Mouse (Mus musculus) neural tube, embryonic 14.5 days (tissue): ENCODE results near the gene Arl3. TPM values are rescaled to one million over a fixed set of nuclear protein-coding genes. Genes with fewer than 3 reads are reported as not detected.
"Not testable (repeated sequence)": the region's sequence is repeated elsewhere in the genome, so short reads cannot be mapped to it uniquely, and the experiment has no call there.

Source experiments
- ATAC-seq: fragments of 200-750 bp; cut with Nextera tagmentation; 2 replicates; pipeline ENCODE4 v1.8.0; 2017; ENCODE audit warnings: low read depth, mild to moderate bottlenecking, moderate TSS enrichment, moderate library complexity
- H3K27ac ChIP-seq: fragments of 300-500 bp; sonication (generic); 2 replicates; pipeline ENCODE4 v1.5.1; 2014; ENCODE audit warnings: low read depth, mild to moderate bottlenecking, control low read depth, low read length, moderate library complexity, mixed read lengths
- H3K27me3 ChIP-seq: fragments of 300-500 bp; sonication (generic); 2 replicates; pipeline ENCODE4 v1.6.1; 2014; ENCODE audit warnings: low read length; ENCODE audit not compliant: control insufficient read depth, insufficient read depth
- H3K36me3 ChIP-seq: fragments of 300-500 bp; sonication (generic); 2 replicates; pipeline ENCODE4 v1.6.1; 2014; ENCODE audit warnings: low read length, mixed read lengths; ENCODE audit not compliant: control insufficient read depth, insufficient read depth
- H3K4me1 ChIP-seq: fragments of 300-500 bp; sonication (generic); 2 replicates; pipeline ENCODE4 v1.6.1; 2014; ENCODE audit warnings: low read length; ENCODE audit not compliant: control insufficient read depth, insufficient read depth
- H3K4me2 ChIP-seq: fragments of 300-500 bp; sonication (generic); 2 replicates; pipeline ENCODE4 v1.6.1; 2014; ENCODE audit warnings: mild to moderate bottlenecking, low read depth, low read length, control low read depth
- H3K4me3 ChIP-seq: fragments of 300-500 bp; sonication (generic); 2 replicates; pipeline ENCODE4 v1.5.1; 2014; ENCODE audit warnings: low read depth, low read length, control low read depth, mixed read lengths
- H3K9ac ChIP-seq: fragments of 300-500 bp; sonication (generic); replicated peaks from 2 replicates; pipeline ENCODE4 v1.6.1; 2014; ENCODE audit warnings: low read depth, mild to moderate bottlenecking, control low read depth, low read length, mixed read lengths
- H3K9me3 ChIP-seq: fragments of 300-500 bp; sonication (generic); 2 replicates; pipeline ENCODE4 v1.6.1; 2016; ENCODE audit warnings: low read length; ENCODE audit not compliant: control insufficient read depth
- WGBS: fragments of 180-500 bp; shearing (Covaris S2); extraction: QIAGEN DNeasy Blood & Tissue Kit; methylation state at CpG from one replicate; pipeline ENCODE4 v1.1.7; 2014; 5-methylcytosine and 5-hydroxymethylcytosine counted together
- polyA plus RNA-seq: library from polyadenylated mRNA; unstranded; fragments of >200 nt; fragmentation: Nextera tagmentation; extraction: Ambion mirVana; gene quantifications from 2 replicates; pipeline ENCODE4 v1.2.1, GENCODE M21; 2014

The Arl3 gene
- polyA plus RNA-seq, 1 experiment from 2014 or later, result 160 TPM

GRCm38 (mm10) chr19:46598187-46598586 is 25.2 kb upstream of the Arl3 start:
- no peak for ATAC-seq
- WGBS, result 80% methylated on average over 4 of the region's 4 CpGs
- Histone ChIP-seq H3K9ac (no peak overlapping the region), H3K27ac (no peak overlapping the region), H3K4me2 (peak overlapping the region; percentile 16; the same call in 1 of the 2 replicates), H3K4me1 (peaks cover 8% of the 10 kb centered on the region), H3K9me3 (no peaks in the 10 kb centered on the region), H3K27me3 (no peaks in the 10 kb centered on the region), H3K4me3 (no peak overlapping the region), H3K36me3 (no peaks in the 10 kb centered on the region)

- H3K27me3 ChIP-seq, result no peaks in the 10 kb centered on the region
- H3K9ac ChIP-seq, result no peak overlapping the region
- no peak overlapping the region for H3K4me3 ChIP-seq
- H3K4me2 ChIP-seq, result no peak overlapping the region
- H3K4me1 ChIP-seq, result no peaks in the 10 kb centered on the region
- H3K27ac ChIP-seq, result no peak overlapping the region
- peaks cover 8% of the 10 kb centered on the region for H3K36me3 ChIP-seq
- H3K9me3 ChIP-seq, result no peaks in the 10 kb centered on the region
- 96% methylated on average over 9 of the region's 9 CpGs for WGBS
- no peak for ATAC-seq
Observed at GRCm38 (mm10) chr19:46592751-46593439, 19.9 kb upstream of the Arl3 start.

GRCm38 (mm10) chr19:46591575-46591974 is 18.6 kb upstream of the Arl3 start:
- no peaks in the 10 kb centered on the region for H3K9me3 ChIP-seq
- no peaks in the 10 kb centered on the region for H3K4me1 ChIP-seq
- H3K27me3 ChIP-seq, result no peaks in the 10 kb centered on the region
- ATAC-seq, result no peak
- no peak overlapping the region for H3K27ac ChIP-seq
- no peak overlapping the region for H3K4me2 ChIP-seq
- peaks cover 8% of the 10 kb centered on the region for H3K36me3 ChIP-seq
- no peak overlapping the region for H3K4me3 ChIP-seq
- H3K9ac ChIP-seq, result no peak overlapping the region
- 88% methylated on average over 6 of the region's 6 CpGs for WGBS

GRCm38 (mm10) chr19:46587823-46588508 is 15.0 kb upstream of the Arl3 start:
- WGBS, result 58% methylated on average over 13 of the region's 13 CpGs
- Histone ChIP-seq H3K4me2 (no peak overlapping the region), H3K9me3 (no peaks in the 10 kb centered on the region), H3K36me3 (peaks cover 8% of the 10 kb centered on the region), H3K27me3 (no peaks in the 10 kb centered on the region), H3K9ac (no peak overlapping the region), H3K4me1 (no peaks in the 10 kb centered on the region), H3K4me3 (no peak overlapping the region), H3K27ac (no peak overlapping the region)
- ATAC-seq, result peak; percentile 79; the same call in 1 of the 2 replicates

GRCm38 (mm10) chr19:46575196-46575595 is 2.2 kb upstream of the Arl3 start:
- no peak for ATAC-seq
- Histone ChIP-seq H3K9ac (no peak overlapping the region), H3K4me1 (peaks cover 9% of the 10 kb centered on the region; the same call in 1 of the 2 replicates), H3K4me3 (no peak overlapping the region), H3K9me3 (no peaks in the 10 kb centered on the region), H3K4me2 (no peak overlapping the region), H3K27me3 (no peaks in the 10 kb centered on the region), H3K36me3 (no peaks in the 10 kb centered on the region), H3K27ac (no peak overlapping the region)
- 48% methylated on average over 4 of the region's 4 CpGs for WGBS

- 49% methylated on average over 6 of the region's 6 CpGs for WGBS
- peak overlapping the region; percentile 80 for H3K4me2 ChIP-seq
- peak overlapping the region; percentile 66 for H3K4me3 ChIP-seq
- H3K9ac ChIP-seq, result peak overlapping the region; percentile 60
- no peaks in the 10 kb centered on the region for H3K27me3 ChIP-seq
- H3K9me3 ChIP-seq, result no peaks in the 10 kb centered on the region
- H3K36me3 ChIP-seq, result no peaks in the 10 kb centered on the region
- no peak overlapping the region for H3K27ac ChIP-seq
- ATAC-seq, result no peak
- peaks cover 9% of the 10 kb centered on the region; the same call in 1 of the 2 replicates for H3K4me1 ChIP-seq
Observed at GRCm38 (mm10) chr19:46573990-46574389, 992 bp upstream of the Arl3 start.

GRCm38 (mm10) chr19:46572548-46572947 is 450 bp downstream of the Arl3 start:
- Histone ChIP-seq H3K4me3 (peak overlapping the region; percentile 66), H3K9me3 (no peaks in the 10 kb centered on the region), H3K36me3 (no peaks in the 10 kb centered on the region), H3K27me3 (no peaks in the 10 kb centered on the region), H3K4me2 (peak overlapping the region; percentile 71), H3K4me1 (peaks cover 9% of the 10 kb centered on the region; the same call in 1 of the 2 replicates), H3K27ac (peak overlapping the region; percentile 69), H3K9ac (peak overlapping the region; percentile 74)
- WGBS, result under 1% methylated on average over 17 of the region's 17 CpGs
- ATAC-seq, result peak; percentile 49

- ATAC-seq, result no peak
Observed at GRCm38 (mm10) chr19:46571878-46572244, 1.1 kb downstream of the Arl3 start.

GRCm38 (mm10) chr19:46571211-46571877 is 1.7 kb downstream of the Arl3 start:
- ATAC-seq, H3K27ac ChIP-seq, H3K27me3 ChIP-seq, H3K36me3 ChIP-seq, H3K9me3 ChIP-seq, H3K4me1 ChIP-seq, H3K9ac ChIP-seq: not testable (repeated sequence)
- Histone ChIP-seq H3K4me3 (peak overlapping the region; percentile 66), H3K4me2 (peak overlapping the region; percentile 71)
- 76% methylated on average over 3 of the region's 3 CpGs for WGBS

More at GRCm38 (mm10) chr19:46571878-46572244, 1.1 kb downstream of the Arl3 start:
- Histone ChIP-seq H3K4me2 (peak overlapping the region; percentile 71), H3K9ac (peak overlapping the region; percentile 74; the same call in 1 of the 2 replicates), H3K27me3 (no peaks in the 10 kb centered on the region), H3K4me3 (peak overlapping the region; percentile 66), H3K27ac (no peak overlapping the region), H3K36me3 (no peaks in the 10 kb centered on the region), H3K4me1 (peaks cover 9% of the 10 kb centered on the region; the same call in 1 of the 2 replicates), H3K9me3 (no peaks in the 10 kb centered on the region)
- WGBS, result 15% methylated on average over 10 of the region's 10 CpGs
